Mouse (Mus musculus) kidney, postnatal 0 days (tissue): Measurements from ENCODE around the gene Mex3d. TPM values are rescaled to one million over a fixed set of nuclear protein-coding genes. Genes with fewer than 3 reads are reported as not detected.
A peak's percentile ranks its signal among the peaks of the same experiment; 100 is the strongest.

Experiments used
- ATAC-seq: fragments of 200-750 bp; cut with Nextera tagmentation; replicated peaks from 2 replicates; pipeline ENCODE4 v1.8.0; 2017; ENCODE audit warnings: low read depth, moderate number of reproducible peaks, moderate TSS enrichment, moderate library complexity; ENCODE audit not compliant: low FRiP score
- DNase-seq: peaks from one replicate; pipeline ENCODE4 v3.0.0-alpha.2; 2016; ENCODE audit warnings: low spot score
- H3K27ac ChIP-seq: fragments of 300-500 bp; sonication (generic); 2 replicates; pipeline ENCODE4 v1.5.1; 2014; ENCODE audit warnings: mild to moderate bottlenecking
- H3K27me3 ChIP-seq: fragments of 300-500 bp; sonication (generic); 2 replicates; pipeline ENCODE4 v1.6.1; 2014; ENCODE audit warnings: low read length, mixed read lengths; ENCODE audit not compliant: insufficient read depth
- H3K36me3 ChIP-seq: fragments of 300-500 bp; sonication (generic); 2 replicates; pipeline ENCODE4 v1.6.1; 2014; ENCODE audit warnings: low read length, mixed read lengths; ENCODE audit not compliant: insufficient read depth
- H3K4me1 ChIP-seq: fragments of 300-500 bp; sonication (generic); replicated peaks from 2 replicates; pipeline ENCODE4 v1.6.1; 2014; ENCODE audit warnings: antibody characterized with exemption, low read length, mixed read lengths; ENCODE audit not compliant: insufficient read depth
- H3K4me2 ChIP-seq: fragments of 300-500 bp; sonication (generic); 2 replicates; pipeline ENCODE4 v1.6.1; 2014; ENCODE audit warnings: mild to moderate bottlenecking, low read length, moderate library complexity, mixed read lengths
- H3K4me3 ChIP-seq: fragments of 300-500 bp; sonication (generic); replicated peaks from 2 replicates; pipeline ENCODE4 v1.5.1; 2014; ENCODE audit warnings: low read depth, low read length
- H3K9ac ChIP-seq: fragments of 300-500 bp; sonication (generic); 2 replicates; pipeline ENCODE4 v1.6.1; 2014; ENCODE audit warnings: low read depth, low read length
- H3K9me3 ChIP-seq: fragments of 300-500 bp; sonication (generic); replicated peaks from 2 replicates; pipeline ENCODE4 v1.6.1; 2016; ENCODE audit warnings: low read length, inconsistent platforms, mixed read lengths
- CTCF ChIP-seq: IDR thresholded peaks from 2 replicates; pipeline ENCODE4 v1.5.1; 2016; ENCODE audit warnings: antibody characterized with exemption, low read depth, mild to moderate bottlenecking, moderate library complexity
- WGBS: fragments of 180-500 bp; shearing (Covaris S2); extraction: QIAGEN DNeasy Blood & Tissue Kit; methylation state at CpG from one replicate; pipeline ENCODE4 v1.1.7; 2014; 5-methylcytosine and 5-hydroxymethylcytosine counted together
- polyA plus RNA-seq: library from polyadenylated mRNA; unstranded; fragments of >200 nt; fragmentation: Nextera tagmentation; extraction: Ambion mirVana; gene quantifications from 2 replicates; pipeline ENCODE4 v1.2.1, GENCODE M21; 2015

The Mex3d gene
- polyA plus RNA-seq, 1 experiment from 2014 or later = 7.8 TPM

DNA sequence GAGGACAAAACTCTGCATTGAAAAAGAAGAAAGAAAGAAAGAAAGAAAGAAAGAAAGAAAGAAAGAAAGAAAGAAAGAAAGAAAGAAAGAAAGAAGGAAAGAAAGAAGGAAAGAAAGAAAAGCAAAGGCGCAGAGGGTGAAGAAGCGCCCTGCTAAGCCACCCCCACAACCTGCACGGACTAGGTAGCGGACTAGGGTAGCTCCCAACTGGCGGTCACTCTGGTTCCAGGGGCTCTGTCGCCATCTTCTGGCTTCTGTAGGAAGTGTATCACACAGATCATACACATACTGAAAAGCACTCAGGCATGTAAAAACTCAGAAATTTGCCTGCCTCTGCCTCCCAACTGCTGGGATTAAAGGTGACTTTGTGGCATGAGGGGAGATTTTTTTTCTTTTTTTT, 13.4 kb downstream of the Mex3d start:
- no peaks in the 10 kb centered on the region for H3K27me3 ChIP-seq
- H3K4me3 ChIP-seq = no peak overlapping the region
- no peak overlapping the region for H3K4me2 ChIP-seq
- peak; percentile 72 for DNase-seq
- H3K36me3 ChIP-seq = no peaks in the 10 kb centered on the region
- no peaks in the 10 kb centered on the region for H3K9me3 ChIP-seq
- H3K27ac ChIP-seq = no peak overlapping the region
- 28% methylated on average over 6 of the region's 6 CpGs for WGBS
- peak; percentile 70 for TF ChIP-seq CTCF
- no peak overlapping the region for H3K9ac ChIP-seq
- no peaks in the 10 kb centered on the region for H3K4me1 ChIP-seq
- ATAC-seq = peak; percentile 44; the same call in 1 of the 2 replicates

DNA sequence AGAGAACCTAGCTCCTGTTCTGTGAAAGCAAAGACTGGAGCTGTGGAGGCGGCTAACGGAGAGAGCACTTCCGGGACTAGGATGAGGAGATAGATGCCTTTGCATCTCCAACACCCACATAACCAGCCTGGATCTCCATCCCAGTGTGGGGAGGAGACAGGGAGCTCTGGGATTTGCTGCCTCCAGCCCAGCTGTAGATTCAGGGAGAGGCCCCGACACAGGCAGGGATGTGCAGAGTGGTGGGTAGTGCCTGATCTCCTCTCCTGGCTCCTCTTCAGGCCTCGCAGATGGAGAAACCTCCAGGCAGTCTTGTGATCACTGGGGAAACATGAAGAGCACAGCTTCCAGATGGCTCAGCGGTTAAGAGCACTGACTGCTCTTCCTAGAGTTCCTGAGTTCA, 14.8 kb downstream of the Mex3d start:
- 84% methylated on average over 6 of the region's 6 CpGs for WGBS

DNA sequence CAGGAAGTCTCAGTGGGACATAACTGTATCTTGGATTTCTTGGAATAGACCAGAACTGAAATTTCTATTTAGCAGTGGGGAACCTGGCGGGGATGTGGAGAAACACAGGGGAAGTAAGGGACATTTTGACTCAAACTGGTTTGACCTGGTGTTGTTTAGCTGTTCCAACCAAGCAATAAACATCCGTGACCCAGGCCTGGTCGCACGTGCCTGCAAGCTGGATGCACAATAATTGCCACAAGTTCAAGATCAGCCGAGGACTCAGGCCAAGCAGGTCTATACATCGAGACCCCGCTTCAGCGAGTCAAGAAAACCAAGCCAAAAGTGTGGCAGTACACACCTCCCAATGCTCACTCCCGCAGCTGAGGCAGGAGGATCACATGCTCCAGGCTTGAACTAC, 15.5 kb downstream of the Mex3d start:
- no peak overlapping the region for H3K4me3 ChIP-seq
- H3K4me2 ChIP-seq = peak overlapping the region; percentile 34
- 0 out of 2 replicates have a peak overlapping the region, but pooled peaks have one; percentile 8 for H3K27ac ChIP-seq
- ATAC-seq (no peak), DNase-seq (no peak)
- H3K27me3 ChIP-seq = no peaks in the 10 kb centered on the region
- no peaks in the 10 kb centered on the region for H3K4me1 ChIP-seq
- no peaks in the 10 kb centered on the region for H3K36me3 ChIP-seq
- TF ChIP-seq CTCF = no peak
- H3K9me3 ChIP-seq = no peaks in the 10 kb centered on the region
- WGBS = 43% methylated on average over 9 of the region's 9 CpGs
- no peak overlapping the region for H3K9ac ChIP-seq

More for the DNA sequence above, 14.8 kb downstream of the Mex3d start:
- H3K27ac ChIP-seq = no peak overlapping the region
- no peak for TF ChIP-seq CTCF
- ATAC-seq = no peak
- no peaks in the 10 kb centered on the region for H3K27me3 ChIP-seq
- no peaks in the 10 kb centered on the region for H3K36me3 ChIP-seq
- no peak overlapping the region for H3K4me3 ChIP-seq
- no peak overlapping the region for H3K9ac ChIP-seq
- no peaks in the 10 kb centered on the region for H3K9me3 ChIP-seq
- no peaks in the 10 kb centered on the region for H3K4me1 ChIP-seq
- no peak overlapping the region for H3K4me2 ChIP-seq
- no peak for DNase-seq

DNA sequence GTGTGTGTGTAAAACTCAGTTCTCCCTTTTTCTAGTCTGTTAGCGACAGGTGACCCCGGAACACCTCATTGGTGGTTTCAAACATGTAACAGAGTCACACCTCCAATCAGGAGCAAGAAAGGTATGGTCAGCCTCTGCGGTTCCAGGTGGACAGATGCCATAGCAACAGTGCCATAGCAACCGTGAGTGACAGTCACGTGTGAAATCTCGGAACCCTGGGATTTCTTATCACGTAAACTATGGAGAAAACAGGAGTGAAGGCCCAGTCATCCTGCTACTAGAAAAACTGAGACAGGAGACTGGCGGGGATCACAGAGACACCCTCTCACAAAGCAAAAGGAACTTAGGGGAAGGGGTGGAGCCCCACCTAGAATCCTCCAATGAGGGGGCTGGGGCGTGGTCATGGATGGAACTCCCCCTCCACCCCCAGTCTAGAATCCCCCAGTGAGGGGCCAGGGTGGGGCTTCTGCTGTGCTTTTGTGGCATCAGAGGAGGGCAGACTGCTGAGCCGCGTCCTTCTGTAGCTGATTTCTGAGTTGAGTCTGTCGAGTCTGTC, 16.0 kb downstream of the Mex3d start:
- no peak for TF ChIP-seq CTCF
- Histone ChIP-seq H3K9me3 (no peaks in the 10 kb centered on the region), H3K27me3 (no peaks in the 10 kb centered on the region), H3K27ac (0 out of 2 replicates have a peak overlapping the region, but pooled peaks have one; percentile 8), H3K36me3 (no peaks in the 10 kb centered on the region), H3K9ac (0 out of 2 replicates have a peak overlapping the region, but pooled peaks have one; percentile 24), H3K4me1 (no peaks in the 10 kb centered on the region), H3K4me3 (peak overlapping the region; percentile 14; the same call in 1 of the 2 replicates), H3K4me2 (peak overlapping the region; percentile 34)
- peak; percentile 78 for DNase-seq
- 4% methylated on average over 12 of the region's 12 CpGs for WGBS
- peak; percentile 74; the same call in 1 of the 2 replicates for ATAC-seq

DNA sequence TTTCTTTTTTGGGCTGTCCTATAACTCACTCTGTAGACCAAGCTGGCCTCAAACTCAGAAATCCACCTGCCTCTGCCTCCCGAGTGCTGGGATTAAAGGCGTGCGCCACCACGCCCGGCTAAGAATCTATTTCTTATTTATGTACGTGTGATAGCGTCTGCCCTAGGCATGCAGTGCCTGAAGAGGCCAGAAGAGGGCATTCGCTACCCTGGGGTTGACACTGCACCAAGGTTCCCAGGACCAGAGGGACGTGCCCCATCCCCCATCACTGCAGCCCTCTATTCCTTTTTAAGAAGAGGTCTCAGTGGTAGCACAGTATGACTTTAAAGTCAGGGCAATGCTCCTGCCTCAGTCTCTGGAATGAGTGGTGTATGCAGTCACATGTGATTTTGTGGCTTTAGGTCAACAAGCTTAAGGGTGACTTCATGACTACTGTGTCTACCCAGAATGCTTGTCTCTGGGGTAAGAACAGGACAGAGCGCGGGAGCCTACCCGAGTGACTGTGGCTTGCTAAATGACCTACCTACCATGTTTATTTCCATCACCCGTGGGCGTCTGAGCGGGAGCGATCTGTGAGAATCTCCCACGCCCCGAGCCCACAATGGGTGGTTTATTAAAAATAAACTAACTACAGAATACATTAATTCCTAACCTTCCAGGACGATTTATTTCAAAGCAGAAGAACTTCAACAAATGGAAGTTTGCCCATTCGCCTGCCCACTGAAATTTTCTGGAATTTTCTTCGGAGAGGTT, 17.3 kb downstream of the Mex3d start:
- no peak overlapping the region for H3K27ac ChIP-seq
- no peak overlapping the region for H3K9ac ChIP-seq

DNA sequence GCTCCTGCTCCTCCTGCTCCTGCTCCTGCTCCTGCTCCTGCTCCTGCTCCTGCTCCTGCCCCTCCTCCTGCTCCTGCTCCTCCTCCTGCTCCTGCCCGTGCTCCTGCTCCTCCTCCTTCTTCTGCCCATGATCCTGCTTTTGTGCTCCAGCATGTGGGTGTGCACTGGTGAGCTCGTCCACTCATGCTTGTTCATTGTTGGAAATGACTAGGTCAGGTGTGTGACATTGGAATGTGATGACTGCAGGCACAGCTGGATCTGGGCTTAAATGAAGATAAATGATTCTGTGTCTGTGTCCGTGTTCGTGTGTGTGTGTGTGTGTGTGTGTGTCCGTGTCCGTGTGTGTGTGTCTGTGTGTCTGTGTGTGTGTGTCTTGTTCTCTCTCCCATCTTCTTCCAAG, 19.1 kb downstream of the Mex3d start:
- WGBS = 92% methylated on average over 6 of the region's 6 CpGs
- Histone ChIP-seq H3K27ac (no peak overlapping the region), H3K4me1 (no peaks in the 10 kb centered on the region), H3K4me2 (no peak overlapping the region), H3K4me3 (no peak overlapping the region), H3K9me3 (no peaks in the 10 kb centered on the region), H3K9ac (no peak overlapping the region), H3K36me3 (no peaks in the 10 kb centered on the region), H3K27me3 (no peaks in the 10 kb centered on the region)
- no peak for ATAC-seq
- TF ChIP-seq CTCF = no peak
- DNase-seq = no peak

More for the DNA sequence above, 17.3 kb downstream of the Mex3d start:
- Histone ChIP-seq H3K36me3 (no peaks in the 10 kb centered on the region), H3K4me3 (no peak overlapping the region), H3K9me3 (no peaks in the 10 kb centered on the region), H3K4me2 (no peak overlapping the region), H3K4me1 (no peaks in the 10 kb centered on the region), H3K27me3 (no peaks in the 10 kb centered on the region)
- TF ChIP-seq CTCF = peak; percentile 16; the same call in 1 of the 2 replicates
- ATAC-seq = no peak
- DNase-seq = no peak
- 74% methylated on average over 21 of the region's 21 CpGs for WGBS
